Mouse (Mus musculus) midbrain, embryonic 11.5 days (tissue): Measurements from ENCODE around the gene Arhgef11. TPM values are rescaled to one million over a fixed set of nuclear protein-coding genes. Genes with fewer than 3 reads are reported as not detected.

Experiments used
- ATAC-seq: fragments of 200-750 bp; cut with Nextera tagmentation; 2 replicates; pipeline ENCODE4 v1.8.0; 2017; ENCODE audit warnings: moderate TSS enrichment, moderate library complexity; ENCODE audit not compliant: low FRiP score
- DNase-seq: peaks from one replicate; pipeline ENCODE4 v3.0.0; 2015; ENCODE audit warnings: low spot score; ENCODE audit errors: missing footprints
- H3K27ac ChIP-seq: fragments of 300-500 bp; sonication (generic); 2 replicates; pipeline ENCODE4 v1.5.1; 2014; ENCODE audit warnings: low read depth, low read length
- H3K27me3 ChIP-seq: fragments of 300-500 bp; sonication (generic); 2 replicates; pipeline ENCODE4 v1.6.1; 2014; ENCODE audit warnings: mild to moderate bottlenecking, low read length, moderate library complexity, mixed read lengths; ENCODE audit not compliant: control insufficient read depth, insufficient read depth
- H3K36me3 ChIP-seq: fragments of 300-500 bp; sonication (generic); 2 replicates; pipeline ENCODE4 v1.6.1; 2014; ENCODE audit warnings: mild to moderate bottlenecking, low read length, moderate library complexity, mixed read lengths; ENCODE audit not compliant: control insufficient read depth, insufficient read depth
- H3K4me1 ChIP-seq: fragments of 300-500 bp; sonication (generic); 2 replicates; pipeline ENCODE4 v1.6.1; 2014; ENCODE audit warnings: low read length; ENCODE audit not compliant: control insufficient read depth, insufficient read depth
- H3K4me2 ChIP-seq: fragments of 300-500 bp; sonication (generic); 2 replicates; pipeline ENCODE4 v1.6.1; 2014; ENCODE audit warnings: mild to moderate bottlenecking, moderate library complexity
- H3K4me3 ChIP-seq: fragments of 300-500 bp; sonication (generic); 2 replicates; pipeline ENCODE4 v1.5.1; 2014; ENCODE audit warnings: low read depth, low read length
- H3K9ac ChIP-seq: fragments of 300-500 bp; sonication (generic); 2 replicates; pipeline ENCODE4 v1.6.1; 2014; ENCODE audit warnings: low read length
- H3K9me3 ChIP-seq: fragments of 300-500 bp; sonication (generic); 2 replicates; pipeline ENCODE4 v1.6.1; 2016; ENCODE audit warnings: low read length; ENCODE audit not compliant: control insufficient read depth
- WGBS: fragments of 180-500 bp; shearing (Covaris S2); extraction: QIAGEN DNeasy Blood & Tissue Kit; methylation state at CpG from one replicate; pipeline ENCODE4 v1.1.7; 2014; 5-methylcytosine and 5-hydroxymethylcytosine counted together
- polyA plus RNA-seq: library from polyadenylated mRNA; unstranded; fragments of >200 nt; fragmentation: Nextera tagmentation; extraction: Ambion mirVana; gene quantifications from 2 replicates; pipeline ENCODE4 v1.2.1, GENCODE M21; 2014

Arhgef11 gene
- polyA plus RNA-seq, 1 experiment from 2014 or later = 13.4 TPM

GRCm38 (mm10) chr3:87728696-87729095, 111.3 kb downstream of the Arhgef11 start:
- H3K4me1 ChIP-seq = no peaks in the 10 kb centered on the region
- DNase-seq (peak; percentile 28), ATAC-seq (no peak)
- H3K9ac ChIP-seq = no peak overlapping the region
- H3K4me3 ChIP-seq = no peak overlapping the region
- H3K4me2 ChIP-seq = no peak overlapping the region
- peaks cover 18% of the 10 kb centered on the region for H3K36me3 ChIP-seq
- WGBS = 91% methylated on average over 6 of the region's 6 CpGs
- no peaks in the 10 kb centered on the region for H3K9me3 ChIP-seq
- no peak overlapping the region for H3K27ac ChIP-seq
- no peaks in the 10 kb centered on the region for H3K27me3 ChIP-seq

- no peak for DNase-seq
- no peak overlapping the region for H3K27ac ChIP-seq
- H3K36me3 ChIP-seq = peaks cover 19% of the 10 kb centered on the region
- no peaks in the 10 kb centered on the region for H3K4me1 ChIP-seq
- H3K9me3 ChIP-seq = no peaks in the 10 kb centered on the region
- H3K27me3 ChIP-seq = no peaks in the 10 kb centered on the region
- H3K4me2 ChIP-seq = no peak overlapping the region
- WGBS = 81% methylated on average over 4 of the region's 4 CpGs
- no peak for ATAC-seq
- no peak overlapping the region for H3K9ac ChIP-seq
- H3K4me3 ChIP-seq = no peak overlapping the region
Observed at GRCm38 (mm10) chr3:87733098-87733497, 115.7 kb downstream of the Arhgef11 start.

GRCm38 (mm10) chr3:87733984-87734761, 116.8 kb downstream of the Arhgef11 start:
- Histone ChIP-seq H3K27ac (no peak overlapping the region), H3K9ac (no peak overlapping the region), H3K4me1 (no peaks in the 10 kb centered on the region), H3K9me3 (no peaks in the 10 kb centered on the region), H3K4me3 (no peak overlapping the region), H3K4me2 (no peak overlapping the region), H3K27me3 (no peaks in the 10 kb centered on the region), H3K36me3 (peaks cover 15% of the 10 kb centered on the region; the same call in 1 of the 2 replicates)
- WGBS = 87% methylated on average over 11 of the region's 11 CpGs
- no peak for DNase-seq
- ATAC-seq = no peak

- Histone ChIP-seq H3K9me3 (no peaks in the 10 kb centered on the region), H3K27ac (no peak overlapping the region), H3K4me3 (no peak overlapping the region), H3K9ac (no peak overlapping the region), H3K27me3 (no peaks in the 10 kb centered on the region), H3K4me2 (no peak overlapping the region), H3K36me3 (peaks cover 13% of the 10 kb centered on the region; the same call in 1 of the 2 replicates), H3K4me1 (no peaks in the 10 kb centered on the region)
- 87% methylated on average over 9 of the region's 9 CpGs for WGBS
- DNase-seq = no peak
- ATAC-seq = no peak
Observed at GRCm38 (mm10) chr3:87735335-87735734, 118.0 kb downstream of the Arhgef11 start.

- no peaks in the 10 kb centered on the region for H3K9me3 ChIP-seq
- H3K4me3 ChIP-seq = no peak overlapping the region
- H3K9ac ChIP-seq = no peak overlapping the region
- H3K36me3 ChIP-seq = peaks cover 10% of the 10 kb centered on the region; the same call in 1 of the 2 replicates
- no peaks in the 10 kb centered on the region for H3K27me3 ChIP-seq
- no peak overlapping the region for H3K27ac ChIP-seq
- H3K4me1 ChIP-seq = no peaks in the 10 kb centered on the region
- H3K4me2 ChIP-seq = no peak overlapping the region
- WGBS = 89% methylated on average over 5 of the region's 5 CpGs
- ATAC-seq = no peak
- no peak for DNase-seq
Observed at GRCm38 (mm10) chr3:87738906-87739305, 121.5 kb downstream of the Arhgef11 start.

- ATAC-seq = no peak
- H3K27ac ChIP-seq = no peak overlapping the region
- WGBS = 91% methylated on average over 3 of the region's 3 CpGs
Observed at GRCm38 (mm10) chr3:87742013-87742412, 124.7 kb downstream of the Arhgef11 start.

GRCm38 (mm10) chr3:87742735-87743134, 125.4 kb downstream of the Arhgef11 start:
- WGBS = 89% methylated on average over 16 of the region's 16 CpGs
- no peak overlapping the region for H3K4me2 ChIP-seq
- no peak overlapping the region for H3K4me3 ChIP-seq
- no peaks in the 10 kb centered on the region for H3K36me3 ChIP-seq
- H3K27me3 ChIP-seq = no peaks in the 10 kb centered on the region; the same call in 1 of the 2 replicates
- no peak overlapping the region for H3K27ac ChIP-seq
- H3K9me3 ChIP-seq = no peaks in the 10 kb centered on the region
- no peak for DNase-seq
- peaks cover 11% of the 10 kb centered on the region for H3K4me1 ChIP-seq
- no peak for ATAC-seq
- H3K9ac ChIP-seq = no peak overlapping the region

More at GRCm38 (mm10) chr3:87742013-87742412, 124.7 kb downstream of the Arhgef11 start:
- Histone ChIP-seq H3K9ac (no peak overlapping the region), H3K36me3 (no peaks in the 10 kb centered on the region), H3K4me2 (no peak overlapping the region), H3K4me3 (no peak overlapping the region), H3K4me1 (peaks cover 11% of the 10 kb centered on the region), H3K27me3 (no peaks in the 10 kb centered on the region; the same call in 1 of the 2 replicates), H3K9me3 (no peaks in the 10 kb centered on the region)
- DNase-seq = no peak

- 83% methylated on average over 4 of the region's 4 CpGs for WGBS
- H3K4me3 ChIP-seq = no peak overlapping the region
- peaks cover 14% of the 10 kb centered on the region for H3K4me1 ChIP-seq
- H3K4me2 ChIP-seq = no peak overlapping the region
- no peak overlapping the region for H3K9ac ChIP-seq
- no peak for ATAC-seq
- H3K36me3 ChIP-seq = no peaks in the 10 kb centered on the region
- no peak for DNase-seq
- no peaks in the 10 kb centered on the region; the same call in 1 of the 2 replicates for H3K27me3 ChIP-seq
- no peak overlapping the region for H3K27ac ChIP-seq
- no peaks in the 10 kb centered on the region for H3K9me3 ChIP-seq
Observed at GRCm38 (mm10) chr3:87743927-87744326, 126.6 kb downstream of the Arhgef11 start.

GRCm38 (mm10) chr3:87745036-87745659, 127.8 kb downstream of the Arhgef11 start:
- no peak overlapping the region for H3K27ac ChIP-seq
- ATAC-seq (peak; percentile 61; the same call in 1 of the 2 replicates), DNase-seq (peak; percentile 91)
- H3K4me3 ChIP-seq = no peak overlapping the region
- H3K9me3 ChIP-seq = no peaks in the 10 kb centered on the region
- peak overlapping the region; percentile 26 for H3K4me2 ChIP-seq
- no peaks in the 10 kb centered on the region for H3K36me3 ChIP-seq
- H3K27me3 ChIP-seq = no peaks in the 10 kb centered on the region; the same call in 1 of the 2 replicates
- H3K4me1 ChIP-seq = peaks cover 14% of the 10 kb centered on the region
- peak overlapping the region; percentile 31 for H3K9ac ChIP-seq
- WGBS = 40% methylated on average over 18 of the region's 18 CpGs
